Mouse (Mus musculus): ENCODE results near the gene Dnhd1. TPM values are rescaled to one million over a fixed set of nuclear protein-coding genes. Genes with fewer than 3 reads are reported as not detected.

Gene Dnhd1
- polyA plus RNA-seq (2012; rRNA removed), result 1.7 and 4.1 TPM in 2 replicates

GRCm38 (mm10) chr7:105650639-105651435 is at the start of gene Dnhd1:
Dnhd1 (plus strand) TSS chr7:105650827.

GRCm38 (mm10) chr7:105633127-105633800 is 17.4 kb upstream of the Dnhd1 start, which contains the start of gene Trim3:
Trim3 (minus strand) TSS chr7:105633571.

GRCm38 (mm10) chr7:105639756-105640155 is 10.9 kb upstream of the Dnhd1 start, which contains the start of gene Timm10b:
Timm10b (plus strand) TSS chr7:105640056.

GRCm38 (mm10) chr7:105640233-105640893 is 10.3 kb upstream of the Dnhd1 start, which contains the start of the genes Arfip2 and Gm45799:
Arfip2 (minus strand) TSS chr7:105640416.
Gm45799 (plus strand) TSS chr7:105640552.

GRCm38 (mm10) chr7:105736264-105736901 is 85.8 kb downstream of the Dnhd1 start, which contains the start of gene Ilk:
Ilk (plus strand) TSS chr7:105736592.

GRCm38 (mm10) chr7:105736911-105737521 is 86.4 kb downstream of the Dnhd1 start, which contains the start of gene Rrp8:
Rrp8 (minus strand) TSS chr7:105737385.

GRCm38 (mm10) chr7:105743926-105744590 is 93.4 kb downstream of the Dnhd1 start, which contains the start of gene Taf10:
Taf10 (minus strand) TSS chr7:105744361.

GRCm38 (mm10) chr7:105751491-105752433 is 101.1 kb downstream of the Dnhd1 start, which contains the start of gene Tpp1:
Tpp1 (minus strand) TSS chr7:105752235.

Other genes with a start within 250 kb of the Dnhd1 start
- 0.20 and 0.24 TPM in 2 replicates for gene Cnga4, start 246.3 kb upstream of the Dnhd1 start, polyA plus RNA-seq (2012; rRNA removed)
- 0.14 and 0.17 TPM in 2 replicates for gene Cckbr, start 225.1 kb upstream of the Dnhd1 start, polyA plus RNA-seq (2012; rRNA removed)
- gene Cavin3, start 168.5 kb upstream of the Dnhd1 start, polyA plus RNA-seq (2012; rRNA removed), result 17.6 and 19.0 TPM in 2 replicates
- 18.5 and 25.3 TPM in 2 replicates for gene Smpd1, start 96.5 kb upstream of the Dnhd1 start, polyA plus RNA-seq (2012; rRNA removed)
- gene Apbb1, start 69.2 kb upstream of the Dnhd1 start, polyA plus RNA-seq (2012; rRNA removed), result 92.2 and 93.1 TPM in 2 replicates
- 2.8 and 3.9 TPM in 2 replicates for gene Hpx, start 50.7 kb upstream of the Dnhd1 start, polyA plus RNA-seq (2012; rRNA removed)
- gene Trim3, start 17.3 kb upstream of the Dnhd1 start, polyA plus RNA-seq (2012; rRNA removed), result 61.9 and 66.8 TPM in 2 replicates
- 63.5 and 89.5 TPM in 2 replicates for gene Timm10b, start 10.8 kb upstream of the Dnhd1 start, polyA plus RNA-seq (2012; rRNA removed)
- gene Arfip2, start 10.4 kb upstream of the Dnhd1 start, polyA plus RNA-seq (2012; rRNA removed), result 96.2 and 104 TPM in 2 replicates
- 81.1 and 86.5 TPM in 2 replicates for gene Gm45799, start 10.3 kb upstream of the Dnhd1 start, polyA plus RNA-seq (2012; rRNA removed)
- gene Ilk, start 85.8 kb downstream of the Dnhd1 start, polyA plus RNA-seq (2012; rRNA removed), result 151 and 190 TPM in 2 replicates
- gene Rrp8, start 86.6 kb downstream of the Dnhd1 start, polyA plus RNA-seq (2012; rRNA removed), result 23.4 and 36.6 TPM in 2 replicates
- 264 and 287 TPM in 2 replicates for gene Taf10, start 93.5 kb downstream of the Dnhd1 start, polyA plus RNA-seq (2012; rRNA removed)
- 43.7 and 47.7 TPM in 2 replicates for gene Tpp1, start 101.4 kb downstream of the Dnhd1 start, polyA plus RNA-seq (2012; rRNA removed)
- gene Dchs1, start 136.8 kb downstream of the Dnhd1 start, polyA plus RNA-seq (2012; rRNA removed), result 28.6 and 40.1 TPM in 2 replicates
- gene Mrpl17, start 160.3 kb downstream of the Dnhd1 start, polyA plus RNA-seq (2012; rRNA removed), result 221 and 236 TPM in 2 replicates